Mouse (Mus musculus) gonadal fat pad, adult 2 months (tissue): ENCODE measurements around the gene Capn5. TPM values are rescaled to one million over a fixed set of nuclear protein-coding genes. Genes with fewer than 3 reads are reported as not detected.

Source experiments
- DNase-seq: peaks from one replicate; pipeline ENCODE4 v3.0.0-alpha.2; 2012; ENCODE audit warnings: low read depth
- polyA plus RNA-seq: library from polyadenylated mRNA; depleted of rRNA; stranded (reverse); fragments of >200 nt; gene quantifications from 2 replicates; pipeline ENCODE4 v1.2.3, GENCODE M21; 2012

Gene Capn5
- polyA plus RNA-seq, 1 experiment = 106 TPM

GRCm38 (mm10) chr7:98176322-98177070, 1.6 kb downstream of the Capn5 start:
- no peak for DNase-seq

- DNase-seq = no peak
These were observed 3.0 kb downstream of the Capn5 start for GRCm38 (mm10) chr7:98174883-98175755.

- DNase-seq = no peak
These were observed 4.7 kb downstream of the Capn5 start for GRCm38 (mm10) chr7:98173408-98173807.

- no peak for DNase-seq
These were observed 5.4 kb downstream of the Capn5 start for GRCm38 (mm10) chr7:98172661-98173060.

- no peak for DNase-seq
These were observed 6.7 kb downstream of the Capn5 start for GRCm38 (mm10) chr7:98171141-98172073.

GRCm38 (mm10) chr7:98164999-98165528, 13.0 kb downstream of the Capn5 start:
- no peak for DNase-seq

GRCm38 (mm10) chr7:98164382-98164998, 13.6 kb downstream of the Capn5 start:
- no peak for DNase-seq

- no peak for DNase-seq
These were observed 14.4 kb downstream of the Capn5 start for GRCm38 (mm10) chr7:98163700-98164099.

- no peak for DNase-seq
These were observed 15.8 kb downstream of the Capn5 start for GRCm38 (mm10) chr7:98162239-98162638.

GRCm38 (mm10) chr7:98160041-98160740, 17.9 kb downstream of the Capn5 start:
- no peak for DNase-seq

- DNase-seq = no peak
These were observed 19.6 kb downstream of the Capn5 start for GRCm38 (mm10) chr7:98158481-98158880.

- DNase-seq = no peak
These were observed 20.3 kb downstream of the Capn5 start for GRCm38 (mm10) chr7:98157636-98158332.

- DNase-seq = no peak
These were observed 21.8 kb downstream of the Capn5 start for GRCm38 (mm10) chr7:98156280-98156665.

- no peak for DNase-seq
These were observed 22.4 kb downstream of the Capn5 start for GRCm38 (mm10) chr7:98155546-98156279.

GRCm38 (mm10) chr7:98153892-98154291, 24.2 kb downstream of the Capn5 start:
- DNase-seq = no peak

GRCm38 (mm10) chr7:98153345-98153744, 24.7 kb downstream of the Capn5 start:
- DNase-seq = no peak

- no peak for DNase-seq
These were observed 25.7 kb downstream of the Capn5 start for GRCm38 (mm10) chr7:98152400-98152799.

- no peak for DNase-seq
These were observed 27.5 kb downstream of the Capn5 start for GRCm38 (mm10) chr7:98150525-98150924.

- no peak for DNase-seq
These were observed 28.3 kb downstream of the Capn5 start for GRCm38 (mm10) chr7:98149802-98150201.
